Mouse (Mus musculus) cortical plate, adult 2 months (tissue): Measurements from ENCODE around the gene Ncapd2. TPM values are rescaled to one million over a fixed set of nuclear protein-coding genes. Genes with fewer than 3 reads are reported as not detected.

ENCODE experiments used
- H3K27ac ChIP-seq: fragments of 200-500 bp; 2 replicates; pipeline ENCODE4 v1.5.1; 2012; ENCODE audit warnings: low read length, control low read depth, inconsistent platforms; ENCODE audit not compliant: insufficient read depth
- H3K4me1 ChIP-seq: fragments of 200-500 bp; 2 replicates; pipeline ENCODE4 v1.6.1; 2011; ENCODE audit warnings: low read length; ENCODE audit not compliant: control insufficient read depth, insufficient read depth
- H3K4me3 ChIP-seq: fragments of 200-500 bp; 2 replicates; pipeline ENCODE4 v1.5.1; 2011; ENCODE audit warnings: mild to moderate bottlenecking, low read length, control low read depth; ENCODE audit not compliant: insufficient read depth
- CTCF ChIP-seq: fragments of 200-500 bp; IDR thresholded peaks from 2 replicates; pipeline ENCODE4 v1.5.1; 2011; ENCODE audit warnings: mild to moderate bottlenecking, control low read depth, low read length; ENCODE audit not compliant: insufficient read depth; ENCODE audit errors: extremely low read depth
- POLR2A ChIP-seq: fragments of 200-500 bp; IDR thresholded peaks from 2 replicates; pipeline ENCODE4 v1.6.1; 2011; ENCODE audit warnings: mild to moderate bottlenecking, low read length, control low read depth; ENCODE audit not compliant: insufficient read depth; ENCODE audit errors: extremely low read depth
- polyA plus RNA-seq: library from polyadenylated mRNA; depleted of rRNA; stranded (reverse); fragments of >200 nt; gene quantifications from 2 replicates; pipeline ENCODE4 v1.2.3, GENCODE M21; 2012; rRNA removed

Ncapd2 gene
- 53.5 and 58.3 TPM in 2 replicates for polyA plus RNA-seq

- H3K4me1 ChIP-seq: peaks cover 4% of the 10 kb centered on the region
- TF ChIP-seq POLR2A: peak; percentile 44; the same call in 1 of the 2 replicates
- no peak for TF ChIP-seq CTCF
- H3K27ac ChIP-seq: peak within 1 kb of the TSS; percentile 96
- peak within 1 kb of the TSS; percentile 91 for H3K4me3 ChIP-seq
Observed at GRCm38 (mm10) chr6:125191332-125192015, at the start of gene Ncapd2, which contains the start of gene Mrpl51. Gene Ncapd2, minus strand, starts transcription at chr6:125191701. Gene Mrpl51, plus strand, starts transcription at chr6:125191801.

GRCm38 (mm10) chr6:125240617-125241016 lies 49.1 kb upstream of the Ncapd2 start:
- Histone ChIP-seq H3K4me1 (0 out of 2 replicates have a peak, but pooled peaks cover 2% of the 10 kb centered on the region), H3K4me3 (no peak overlapping the region), H3K27ac (no peak overlapping the region)
- TF ChIP-seq POLR2A: no peak
- no peak for TF ChIP-seq CTCF

GRCm38 (mm10) chr6:125239547-125239946 lies 48.0 kb upstream of the Ncapd2 start:
- no peak overlapping the region for H3K4me3 ChIP-seq
- no peak for TF ChIP-seq CTCF
- TF ChIP-seq POLR2A: no peak
- no peak overlapping the region for H3K27ac ChIP-seq
- H3K4me1 ChIP-seq: 0 out of 2 replicates have a peak, but pooled peaks cover 2% of the 10 kb centered on the region

DNA sequence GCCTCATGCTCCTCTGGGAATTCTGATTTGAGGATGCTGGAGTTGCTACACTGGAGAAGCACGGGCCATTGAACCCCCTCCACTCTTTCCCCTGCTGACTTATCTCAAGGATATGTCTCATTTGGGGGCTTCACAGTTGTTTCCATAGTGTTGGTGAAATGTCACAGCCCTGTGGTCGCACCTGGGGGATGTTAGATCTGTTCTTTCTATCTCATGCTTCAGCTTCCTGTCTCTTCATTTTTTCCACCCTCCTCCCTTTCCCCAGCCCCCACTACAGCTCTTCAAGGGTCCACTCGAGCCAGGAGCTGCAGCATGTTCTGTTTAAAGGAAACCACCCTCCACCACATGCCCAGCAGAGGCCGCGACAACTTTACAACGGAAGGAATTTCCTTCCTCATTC lies 46.9 kb upstream of the Ncapd2 start:
- Histone ChIP-seq H3K27ac (no peak overlapping the region), H3K4me3 (no peak overlapping the region), H3K4me1 (0 out of 2 replicates have a peak, but pooled peaks cover 2% of the 10 kb centered on the region)
- no peak for TF ChIP-seq CTCF
- TF ChIP-seq POLR2A: no peak

DNA sequence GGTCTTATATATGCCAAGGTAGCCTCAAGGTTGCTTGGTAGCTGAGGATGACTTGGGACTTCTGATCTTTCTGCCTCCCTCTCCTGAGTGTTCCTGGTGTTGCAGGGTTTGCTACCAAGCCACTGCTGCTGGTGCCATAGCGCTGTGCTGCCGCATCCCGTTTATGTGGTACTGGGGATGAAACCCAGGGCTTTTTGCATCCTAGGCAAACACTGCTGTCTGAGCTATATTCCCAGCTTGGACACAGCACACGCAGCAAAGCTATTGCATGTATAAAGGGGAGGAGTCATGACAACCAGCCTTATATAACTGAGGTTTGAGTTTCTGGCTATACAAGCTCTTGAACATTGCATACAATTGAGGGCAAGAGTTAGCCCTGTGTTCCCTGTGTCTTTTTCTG lies 45.9 kb upstream of the Ncapd2 start:
- Histone ChIP-seq H3K4me1 (0 out of 2 replicates have a peak, but pooled peaks cover 2% of the 10 kb centered on the region), H3K4me3 (no peak overlapping the region), H3K27ac (no peak overlapping the region)
- no peak for TF ChIP-seq CTCF
- no peak for TF ChIP-seq POLR2A

GRCm38 (mm10) chr6:125236782-125237181 lies 45.3 kb upstream of the Ncapd2 start, which contains the start of gene Cd27:
Gene Cd27, minus strand, starts transcription at chr6:125237010.
- Histone ChIP-seq H3K4me3 (no peak within 1 kb of the TSS), H3K4me1 (0 out of 2 replicates have a peak, but pooled peaks cover 2% of the 10 kb centered on the region), H3K27ac (no peak within 1 kb of the TSS)
- TF ChIP-seq CTCF: no peak
- TF ChIP-seq POLR2A: no peak

- Histone ChIP-seq H3K4me1 (0 out of 2 replicates have a peak, but pooled peaks cover 2% of the 10 kb centered on the region), H3K27ac (no peak overlapping the region), H3K4me3 (no peak overlapping the region)
- TF ChIP-seq POLR2A (no peak), CTCF (no peak)
Observed at GRCm38 (mm10) chr6:125236341-125236740, 44.8 kb upstream of the Ncapd2 start.

GRCm38 (mm10) chr6:125234520-125234828 lies 43.0 kb upstream of the Ncapd2 start:
- TF ChIP-seq POLR2A (no peak), CTCF (no peak)
- H3K4me1 ChIP-seq: 0 out of 2 replicates have a peak, but pooled peaks cover 2% of the 10 kb centered on the region
- H3K27ac ChIP-seq: no peak overlapping the region
- no peak overlapping the region for H3K4me3 ChIP-seq

DNA sequence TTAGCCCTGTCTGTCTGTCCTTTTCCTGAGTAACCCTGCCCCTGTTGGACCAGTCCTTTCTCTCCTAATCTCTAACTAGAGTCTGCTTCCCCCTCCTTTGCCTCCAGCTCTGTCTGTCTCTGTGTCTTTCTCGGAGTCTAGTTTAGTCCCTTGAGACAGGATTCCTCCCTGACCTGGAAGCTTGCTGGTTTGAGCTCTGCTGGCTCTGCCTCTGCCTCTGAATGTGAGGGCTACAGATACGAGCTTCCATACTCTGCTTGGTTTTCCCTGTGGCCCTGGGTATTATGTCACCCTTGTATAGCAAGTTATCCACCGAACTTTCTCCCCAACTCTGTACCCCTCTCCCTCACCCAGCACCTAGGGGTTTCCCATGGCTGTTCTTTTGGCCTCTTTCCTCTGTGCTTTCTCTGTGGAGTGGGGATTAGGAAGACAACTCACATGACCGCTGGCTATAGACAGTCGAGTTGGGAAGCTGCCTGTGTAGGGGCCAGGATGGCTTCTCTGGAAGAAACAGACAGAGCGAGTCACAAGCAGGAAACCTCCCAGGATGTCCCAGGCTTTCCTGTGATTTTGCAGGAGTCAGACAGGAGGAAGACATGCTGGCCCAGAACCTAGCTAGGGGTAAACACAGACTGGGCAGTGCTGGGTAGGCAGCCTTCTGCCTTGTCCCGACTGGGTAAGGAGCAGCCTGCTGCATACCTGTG lies 42.5 kb upstream of the Ncapd2 start:
- TF ChIP-seq POLR2A (no peak), CTCF (no peak)
- Histone ChIP-seq H3K4me3 (no peak overlapping the region), H3K27ac (no peak overlapping the region), H3K4me1 (0 out of 2 replicates have a peak, but pooled peaks cover 2% of the 10 kb centered on the region)

GRCm38 (mm10) chr6:125232516-125232915 lies 41.0 kb upstream of the Ncapd2 start:
- Histone ChIP-seq H3K4me1 (0 out of 2 replicates have a peak, but pooled peaks cover 2% of the 10 kb centered on the region), H3K4me3 (no peak overlapping the region), H3K27ac (no peak overlapping the region)
- TF ChIP-seq POLR2A (no peak), CTCF (no peak)
